Mouse (Mus musculus) cortical plate, adult 2 months (tissue): ENCODE results near the gene Hoxd3. TPM values are rescaled to one million over a fixed set of nuclear protein-coding genes. Genes with fewer than 3 reads are reported as not detected.

Source experiments
- H3K27ac ChIP-seq: fragments of 200-500 bp; 2 replicates; pipeline ENCODE4 v1.5.1; 2012; ENCODE audit warnings: low read length, control low read depth, inconsistent platforms; ENCODE audit not compliant: insufficient read depth
- H3K4me1 ChIP-seq: fragments of 200-500 bp; 2 replicates; pipeline ENCODE4 v1.6.1; 2011; ENCODE audit warnings: low read length; ENCODE audit not compliant: control insufficient read depth, insufficient read depth
- H3K4me3 ChIP-seq: fragments of 200-500 bp; 2 replicates; pipeline ENCODE4 v1.5.1; 2011; ENCODE audit warnings: mild to moderate bottlenecking, low read length, control low read depth; ENCODE audit not compliant: insufficient read depth
- CTCF ChIP-seq: fragments of 200-500 bp; IDR thresholded peaks from 2 replicates; pipeline ENCODE4 v1.5.1; 2011; ENCODE audit warnings: mild to moderate bottlenecking, control low read depth, low read length; ENCODE audit not compliant: insufficient read depth; ENCODE audit errors: extremely low read depth
- POLR2A ChIP-seq: fragments of 200-500 bp; IDR thresholded peaks from 2 replicates; pipeline ENCODE4 v1.6.1; 2011; ENCODE audit warnings: mild to moderate bottlenecking, low read length, control low read depth; ENCODE audit not compliant: insufficient read depth; ENCODE audit errors: extremely low read depth
- polyA plus RNA-seq: library from polyadenylated mRNA; depleted of rRNA; stranded (reverse); fragments of >200 nt; gene quantifications from 2 replicates; pipeline ENCODE4 v1.2.3, GENCODE M21; 2012

Gene Hoxd3
- polyA plus RNA-seq, 1 experiment = not detected

DNA sequence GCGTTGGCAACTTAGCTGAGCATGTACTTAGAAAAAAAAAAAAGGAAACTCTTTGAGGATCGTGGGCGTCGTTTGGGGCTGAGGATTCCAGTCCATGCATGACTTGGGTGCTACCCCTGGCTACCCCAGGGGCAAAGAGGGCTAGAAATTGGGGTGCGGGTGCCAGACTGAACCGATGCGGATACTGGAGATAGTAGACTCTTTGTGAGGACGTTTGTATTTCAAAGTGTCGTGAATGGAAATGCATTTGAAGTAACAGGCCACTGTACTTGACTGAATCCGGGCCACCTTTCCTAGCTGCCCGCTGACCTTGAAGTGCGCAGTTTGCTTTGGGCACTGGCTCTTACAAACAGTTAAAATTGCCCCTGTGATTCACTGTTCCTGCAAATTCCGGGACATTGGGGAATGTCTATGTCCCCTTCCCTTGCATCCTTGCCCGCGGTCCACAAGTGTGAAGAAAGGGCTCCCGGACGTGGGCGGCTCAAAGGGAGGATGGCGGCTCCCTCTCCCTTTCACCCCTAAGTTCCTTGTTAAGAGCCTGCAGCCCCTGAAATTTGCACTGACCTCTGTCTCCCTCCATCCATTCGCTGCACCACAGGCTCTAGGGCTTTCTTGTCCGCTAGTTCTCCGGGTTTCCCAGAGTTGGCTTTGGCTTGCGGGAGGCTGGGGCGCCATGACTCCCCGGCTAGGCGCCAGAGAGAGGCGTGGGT, 24.6 kb upstream of the Hoxd3 start:
- H3K4me3 ChIP-seq = no peak overlapping the region
- TF ChIP-seq POLR2A (no peak), CTCF (no peak)
- no peak overlapping the region for H3K27ac ChIP-seq
- H3K4me1 ChIP-seq = no peaks in the 10 kb centered on the region

DNA sequence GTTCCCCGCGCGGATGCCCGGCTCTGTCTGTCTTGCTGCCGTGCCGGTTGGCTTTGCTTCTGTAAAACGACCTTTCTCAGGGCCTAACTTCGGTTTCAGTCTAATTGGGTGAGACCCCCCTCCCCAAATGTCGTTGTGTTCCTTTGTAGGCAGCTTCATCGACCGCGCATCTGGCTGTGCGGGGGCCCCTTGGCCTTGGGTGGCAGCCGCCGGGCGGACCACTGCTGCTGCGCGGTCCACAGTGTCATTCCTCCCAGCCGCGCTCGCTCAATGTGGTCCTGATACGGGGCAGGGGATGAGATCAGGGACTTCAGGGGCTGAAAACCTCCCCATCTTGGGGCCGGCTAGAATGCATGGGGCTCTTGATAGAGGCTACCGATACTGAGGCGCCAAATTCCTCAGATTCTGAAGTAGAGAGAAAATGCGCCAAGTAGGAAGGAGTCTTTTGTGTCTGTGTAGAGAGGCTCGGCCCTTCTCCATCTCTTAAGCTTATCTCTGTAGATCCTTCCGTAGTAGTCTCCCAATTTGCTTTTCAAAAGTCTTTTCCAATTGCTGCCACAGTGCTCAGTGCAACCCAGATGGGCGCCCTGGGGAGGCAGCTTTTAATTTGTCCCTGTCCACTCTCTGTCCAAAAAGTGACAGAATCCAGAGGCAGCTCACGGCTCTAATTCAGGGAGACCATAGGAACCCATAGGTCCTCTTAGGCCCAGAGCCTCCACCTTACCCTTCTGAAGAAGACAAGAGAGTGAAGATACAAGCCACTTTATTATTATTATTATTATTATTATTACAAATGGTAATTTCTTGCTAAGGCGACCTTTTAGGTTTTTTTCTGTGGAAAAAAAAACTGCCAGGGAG, 23.8 kb upstream of the Hoxd3 start:
- no peaks in the 10 kb centered on the region for H3K4me1 ChIP-seq
- no peak overlapping the region for H3K27ac ChIP-seq
- no peak for TF ChIP-seq CTCF
- TF ChIP-seq POLR2A = no peak
- H3K4me3 ChIP-seq = no peak overlapping the region

DNA sequence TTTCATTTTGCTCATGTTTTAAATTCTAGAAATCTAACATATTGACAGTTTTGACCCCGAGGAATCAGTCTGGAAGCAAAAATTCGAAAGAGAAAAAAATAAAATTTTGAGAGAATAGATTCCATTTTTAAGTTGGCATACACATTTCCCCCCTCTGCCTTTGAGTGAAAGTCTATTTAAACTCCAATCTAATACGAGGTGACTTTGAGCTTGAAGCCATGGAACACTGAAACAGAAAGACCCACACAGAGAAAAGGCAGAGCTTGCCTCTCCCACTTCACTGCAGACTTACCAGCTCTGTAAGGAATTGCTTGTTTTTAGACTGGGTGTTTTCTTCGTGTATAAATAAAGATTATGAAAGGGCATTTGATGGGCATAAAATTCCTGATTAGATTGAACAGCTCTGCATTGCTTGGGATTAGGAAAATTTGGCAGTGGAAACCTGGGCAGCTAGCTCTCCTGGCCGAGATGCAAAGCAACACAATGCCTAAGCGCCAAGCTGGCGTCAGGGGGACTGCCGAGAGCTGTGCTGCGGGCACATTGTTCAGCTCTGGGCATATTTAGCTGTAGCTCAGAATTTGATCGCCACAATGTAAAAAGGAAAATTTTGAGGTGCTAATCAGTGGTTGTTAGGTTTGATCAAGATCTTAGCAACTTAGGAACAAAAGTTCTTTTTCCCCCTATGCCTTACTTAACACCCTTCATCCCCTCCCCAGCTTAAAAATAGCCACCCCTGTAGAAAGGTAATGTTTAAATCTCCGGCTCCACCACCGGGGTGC, 22.7 kb upstream of the Hoxd3 start:
- H3K4me1 ChIP-seq = no peaks in the 10 kb centered on the region
- no peak for TF ChIP-seq POLR2A
- no peak for TF ChIP-seq CTCF
- H3K27ac ChIP-seq = no peak overlapping the region
- no peak overlapping the region for H3K4me3 ChIP-seq

DNA sequence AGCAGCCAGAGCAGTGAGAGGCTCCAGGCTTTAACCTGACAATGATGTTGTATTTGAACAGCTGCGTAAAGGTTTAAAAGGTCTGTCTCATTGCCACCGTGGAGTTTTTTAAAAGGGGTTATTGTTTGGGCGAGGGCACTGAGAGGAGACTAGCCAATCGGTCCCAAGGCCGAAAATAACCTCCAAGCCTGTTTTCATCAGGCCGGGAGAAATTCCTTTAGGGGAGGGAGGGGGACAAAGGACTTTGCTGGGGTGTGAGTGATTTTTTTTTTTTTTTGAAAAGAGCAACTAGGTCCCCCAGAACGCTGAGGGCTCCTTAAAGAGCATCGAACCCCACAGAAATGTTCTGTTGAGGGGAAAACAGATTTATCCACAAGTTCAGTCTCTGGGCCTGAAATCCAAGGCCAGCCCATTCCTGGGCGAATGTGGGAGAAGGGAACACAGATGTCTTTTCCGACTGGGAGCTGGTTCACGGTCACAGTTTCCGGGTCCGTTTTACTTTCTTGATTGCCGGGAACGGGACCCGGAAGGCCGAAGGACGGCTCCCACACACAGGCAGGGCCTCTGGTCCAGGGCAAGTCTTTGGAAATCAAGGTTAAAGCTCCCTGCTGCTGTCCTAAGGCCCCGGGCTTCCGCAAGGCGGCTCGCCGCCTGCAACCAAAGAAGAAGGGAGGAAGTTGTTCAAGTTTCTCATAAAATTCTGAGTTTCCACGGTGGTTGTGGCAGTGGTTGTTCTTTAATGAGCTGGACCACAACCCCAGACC, 22.0 kb upstream of the Hoxd3 start:
- Histone ChIP-seq H3K27ac (no peak overlapping the region), H3K4me1 (no peaks in the 10 kb centered on the region), H3K4me3 (no peak overlapping the region)
- TF ChIP-seq POLR2A (no peak), CTCF (no peak)

DNA sequence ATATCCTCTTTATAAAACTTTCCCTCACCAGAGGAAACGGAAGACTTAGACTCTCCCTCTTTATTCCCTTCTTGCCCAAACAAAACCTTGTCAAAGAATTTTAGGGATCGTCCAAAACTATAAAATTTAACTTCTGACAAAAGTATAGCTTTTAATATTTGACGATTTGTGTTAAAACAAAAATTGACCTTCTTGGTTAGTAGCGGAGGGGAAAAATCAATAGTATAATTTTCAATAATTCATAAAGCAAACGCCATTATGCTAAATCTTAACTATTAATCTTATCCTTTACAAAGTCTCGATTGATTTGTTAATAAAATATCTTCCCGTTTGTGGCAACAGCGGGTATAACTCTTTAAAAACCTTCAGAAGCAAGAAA, 21.4 kb upstream of the Hoxd3 start:
- Histone ChIP-seq H3K4me1 (no peaks in the 10 kb centered on the region), H3K4me3 (no peak overlapping the region), H3K27ac (no peak overlapping the region)
- TF ChIP-seq CTCF = no peak
- no peak for TF ChIP-seq POLR2A

DNA sequence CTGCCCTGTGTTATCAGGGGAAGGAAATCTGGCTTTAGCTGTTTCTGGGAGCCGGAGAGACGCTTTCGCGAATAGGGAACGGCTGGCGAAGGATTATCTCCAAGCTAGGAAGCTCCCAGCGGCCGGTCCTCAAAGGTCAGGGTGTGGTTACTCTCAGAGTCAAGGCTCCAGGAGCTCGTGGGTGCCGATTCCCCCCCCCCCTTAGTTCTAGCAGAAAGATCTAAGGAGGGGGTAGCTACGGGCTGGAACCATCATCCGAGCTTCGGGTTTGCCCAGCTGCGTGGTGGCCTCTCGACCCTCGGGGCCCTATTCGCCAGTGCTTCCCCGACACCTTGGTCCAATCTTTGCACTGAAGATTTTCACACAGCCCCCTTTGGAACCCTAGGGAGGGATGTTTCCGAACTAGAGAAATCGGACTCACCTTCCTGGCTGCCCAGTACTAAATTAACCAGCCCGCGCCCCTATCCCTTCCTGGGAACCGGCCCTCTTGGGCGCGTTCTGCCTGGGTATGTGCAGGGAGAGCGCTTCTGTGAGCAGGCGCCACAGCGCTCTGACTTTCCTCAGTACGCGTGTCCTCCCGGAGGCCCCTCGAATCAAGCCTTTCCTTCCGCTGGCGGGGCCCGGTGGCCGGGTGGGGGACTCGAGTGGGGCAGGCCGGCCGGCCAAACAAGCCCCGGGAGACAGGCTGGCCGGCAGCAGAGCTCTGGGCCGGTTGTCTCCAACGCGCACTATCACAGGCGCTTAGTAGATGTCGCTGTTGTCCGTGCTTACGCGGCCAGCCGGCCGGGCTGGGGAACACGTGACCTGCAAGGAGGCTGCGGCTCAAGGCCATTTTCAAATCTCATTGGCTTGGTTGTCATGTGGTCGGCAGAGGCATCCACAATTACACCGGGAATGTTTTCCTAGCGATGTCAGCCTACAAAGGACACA, 20.4 kb upstream of the Hoxd3 start, which contains the start of gene Hoxd10:
TSS of gene Hoxd10 (plus strand) at position 903 of the 930 bp plus-strand sequence.
- no peak for TF ChIP-seq POLR2A
- no peak for TF ChIP-seq CTCF
- Histone ChIP-seq H3K4me1 (no peaks in the 10 kb centered on the region), H3K4me3 (no peak within 1 kb of the TSS), H3K27ac (no peak within 1 kb of the TSS)

DNA sequence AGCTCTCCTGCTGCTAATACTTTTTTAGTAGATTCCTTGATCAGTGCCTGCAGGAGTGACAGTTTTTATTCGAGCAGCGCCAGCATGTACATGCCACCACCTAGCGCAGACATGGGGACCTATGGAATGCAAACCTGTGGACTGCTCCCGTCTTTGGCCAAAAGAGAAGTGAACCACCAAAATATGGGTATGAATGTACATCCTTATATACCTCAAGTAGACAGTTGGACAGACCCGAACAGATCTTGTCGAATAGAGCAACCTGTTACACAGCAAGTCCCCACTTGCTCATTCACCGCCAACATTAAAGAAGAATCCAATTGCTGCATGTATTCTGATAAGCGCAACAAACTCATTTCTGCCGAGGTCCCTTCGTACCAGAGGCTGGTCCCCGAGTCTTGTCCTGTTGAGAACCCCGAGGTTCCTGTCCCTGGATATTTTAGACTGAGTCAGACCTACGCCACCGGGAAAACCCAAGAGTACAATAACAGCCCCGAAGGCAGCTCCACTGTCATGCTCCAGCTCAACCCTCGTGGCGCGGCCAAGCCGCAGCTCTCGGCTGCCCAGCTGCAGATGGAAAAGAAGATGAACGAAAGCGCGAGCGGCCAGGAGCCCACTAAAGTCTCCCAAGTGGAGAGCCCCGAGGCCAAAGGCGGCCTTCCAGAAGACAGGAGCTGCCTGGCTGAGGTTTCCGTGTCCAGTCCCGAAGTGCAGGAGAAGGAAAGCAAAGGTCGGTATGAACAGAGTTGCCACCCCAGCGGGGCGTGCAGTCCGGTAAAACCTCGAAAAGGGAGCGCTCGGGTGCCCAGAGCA, 19.5 kb upstream of the Hoxd3 start:
- Histone ChIP-seq H3K27ac (no peak overlapping the region), H3K4me1 (no peaks in the 10 kb centered on the region), H3K4me3 (no peak overlapping the region)
- TF ChIP-seq POLR2A (no peak), CTCF (no peak)
